Comparison of ENCODE assay signal across 8 mouse cellular contexts in genomic region chr15:79604990-79605665, GRCm38 (mm10). TPM values are rescaled to one million over a fixed set of nuclear protein-coding genes. Genes with fewer than 3 reads are reported as not detected.
DNase-seq lines count a peak whose midpoint lies in the region; ATAC-seq lines count a peak whose summit lies in the region.

Dmc1 (minus strand) TSS chr15:79605109.

- H3K36me3 ChIP-seq in embryonic facial prominence, embryonic 14.5 days (ENCODE audit: control insufficient read depth, insufficient read depth, low read length) = no peaks in the 10 kb centered on the region
- peaks cover under 1% of the 10 kb centered on the region for H3K36me3 ChIP-seq in limb, embryonic 13.5 days
- H3K36me3 ChIP-seq in midbrain, embryonic 13.5 days = no peaks in the 10 kb centered on the region; the same call in 1 of the 2 replicates

- intact Hi-C loops in heart, postnatal 36 days (cut with DNase I) = loop anchor here (5.0 kb wide), 1 partner anchor 363 kb away; no protein-coding TSS in a partner anchor

- 13% methylated on average over 32 of the region's 37 CpGs for WGBS in embryonic facial prominence, embryonic 14.5 days
- 9% methylated on average over 37 of the region's 37 CpGs for WGBS in limb, embryonic 13.5 days
- 14% methylated on average over 37 of the region's 37 CpGs for WGBS in midbrain, embryonic 13.5 days

- peak within 1 kb of the TSS; percentile 38 for H3K4me3 ChIP-seq in embryonic facial prominence, embryonic 14.5 days (ENCODE audit: low read depth, low read length)
- peak within 1 kb of the TSS; percentile 39 for H3K4me3 ChIP-seq in limb, embryonic 13.5 days
- H3K4me3 ChIP-seq in midbrain, embryonic 13.5 days (replicated peaks) = peak within 1 kb of the TSS; percentile 24

- H3K9ac ChIP-seq in embryonic facial prominence, embryonic 14.5 days (ENCODE audit: low read depth, low read length) = peak within 1 kb of the TSS; percentile 54
- peak within 1 kb of the TSS; percentile 64 for H3K9ac ChIP-seq in limb, embryonic 13.5 days
- no peak within 1 kb of the TSS; the same call in 1 of the 2 replicates for H3K9ac ChIP-seq in midbrain, embryonic 13.5 days (replicated peaks)

- 0 out of 2 replicates have a peak, but pooled peaks have one; percentile 30 for ATAC-seq in embryonic facial prominence, embryonic 14.5 days (ENCODE audit: low read depth)
- ATAC-seq in limb, embryonic 13.5 days (ENCODE audit: low FRiP score, low read depth) = no peak
- ATAC-seq in midbrain, embryonic 13.5 days = no peak

- H3K4me1 ChIP-seq in embryonic facial prominence, embryonic 14.5 days (ENCODE audit: control insufficient read depth, insufficient read depth, low read length) = no peaks in the 10 kb centered on the region
- H3K4me1 ChIP-seq in limb, embryonic 13.5 days = peaks cover 7% of the 10 kb centered on the region; the same call in 1 of the 2 replicates
- H3K4me1 ChIP-seq in midbrain, embryonic 13.5 days (replicated peaks) = 0 out of 2 replicates have a peak, but pooled peaks cover 9% of the 10 kb centered on the region

- no peak within 1 kb of the TSS for H3K27ac ChIP-seq in embryonic facial prominence, embryonic 14.5 days (replicated peaks; ENCODE audit: low read depth, low read length)
- H3K27ac ChIP-seq in limb, embryonic 13.5 days = no peak within 1 kb of the TSS
- H3K27ac ChIP-seq in midbrain, embryonic 13.5 days = no peak within 1 kb of the TSS

- no peaks in the 10 kb centered on the region for H3K9me3 ChIP-seq in embryonic facial prominence, embryonic 14.5 days (ENCODE audit: control insufficient read depth, low read length)
- 0 out of 2 replicates have a peak, but pooled peaks cover 3% of the 10 kb centered on the region for H3K9me3 ChIP-seq in limb, embryonic 13.5 days
- H3K9me3 ChIP-seq in midbrain, embryonic 13.5 days = no peaks in the 10 kb centered on the region

- peak; percentile 33 for DNase-seq in right cerebral cortex, postnatal 14 days
- DNase-seq in right cerebral cortex, adult 2 months (ENCODE audit: low spot score in 2 of 2) = no peak
- peak; percentile 24 for DNase-seq in embryonic facial prominence, embryonic 14.5 days (ENCODE audit: low spot score)
- peak; percentile 15 to 21 for DNase-seq in heart, postnatal 36 days
- DNase-seq in testis, postnatal 14 days (ENCODE audit: low spot score) = peak; percentile 92
- no peak for DNase-seq in layer of hippocampus, adult 18-20 months (ENCODE audit: low spot score in 2 of 2)

- peak within 1 kb of the TSS; percentile 53 for H3K4me2 ChIP-seq in embryonic facial prominence, embryonic 14.5 days (ENCODE audit: low read depth, low read length)
- peak within 1 kb of the TSS; percentile 60 for H3K4me2 ChIP-seq in limb, embryonic 13.5 days (replicated peaks)
- peak within 1 kb of the TSS; percentile 39 for H3K4me2 ChIP-seq in midbrain, embryonic 13.5 days (replicated peaks)

- H3K27me3 ChIP-seq in embryonic facial prominence, embryonic 14.5 days (replicated peaks; ENCODE audit: control insufficient read depth, insufficient read depth, low read length) = no peaks in the 10 kb centered on the region; the same call in 1 of the 2 replicates
- peaks cover 16% of the 10 kb centered on the region for H3K27me3 ChIP-seq in limb, embryonic 13.5 days
- H3K27me3 ChIP-seq in midbrain, embryonic 13.5 days = peaks cover 18% of the 10 kb centered on the region

RNA-seq across cellular contexts. Expression of gene Dmc1, which starts in this region (rescaled TPM):
- 1.8 and 2.6 TPM in 2 replicates for polyA plus RNA-seq in embryonic facial prominence, embryonic 14.5 days (2014; fragmentation: Nextera tagmentation; extraction: Ambion mirVana)
- total RNA-seq in heart, postnatal 36 days (2021) = not detected
- 2.7 and 3.2 TPM in 2 replicates for polyA plus RNA-seq in limb, embryonic 13.5 days (2015; fragmentation: Nextera tagmentation; extraction: Ambion mirVana)
- 0.75 and 1.0 TPM in 2 replicates for polyA plus RNA-seq in midbrain, embryonic 13.5 days (2015; fragmentation: Nextera tagmentation; extraction: Ambion mirVana)
- total RNA-seq in layer of hippocampus, adult 18-20 months (2021) = under 1 TPM; 0.23 to 0.57 TPM

Comparison
In these comparisons a context has a peak if more than half of its experiments do, and no peak if none do; other contexts are left out.
1. DNase-seq: peak in right cerebral cortex, postnatal 14 days (single experiment), embryonic facial prominence, embryonic 14.5 days (single experiment) and testis, postnatal 14 days (single experiment); none in right cerebral cortex, adult 2 months (0 of 2) and layer of hippocampus, adult 18-20 months (0 of 2).
2. Peak in DNase-seq in heart, postnatal 36 days; RNA of the gene not detected or under 1 TPM.
3. Peak in every context shown above with its lines, with median percentiles within 50 percentile points of each other: H3K4me2 ChIP-seq and H3K4me3 ChIP-seq.